Mouse (Mus musculus): ENCODE data around the gene Gse1.
A peak's percentile ranks its signal among the peaks of the same experiment; 100 is the strongest.

The Gse1 gene

DNA sequence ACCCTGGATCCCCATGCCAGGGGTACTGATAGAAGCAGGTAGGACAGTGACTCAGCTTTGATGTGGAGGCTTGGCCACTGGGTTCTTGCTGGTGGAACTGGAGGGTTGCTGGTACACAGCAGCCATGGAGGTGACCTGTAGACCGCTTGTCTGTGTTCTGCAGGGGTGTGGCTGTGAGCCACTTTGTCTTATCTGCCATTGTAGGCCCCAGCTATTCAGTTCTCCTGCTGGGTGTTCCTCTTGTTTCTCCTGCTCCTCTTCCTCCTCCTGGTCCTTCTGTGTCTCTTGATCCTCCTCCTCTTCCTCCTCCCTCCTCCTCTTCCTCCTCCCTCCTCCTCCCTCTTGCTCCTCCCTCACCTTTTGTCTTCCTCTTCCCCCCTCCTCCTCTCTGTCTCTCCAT is 296.9 kb downstream of the Gse1 start:
- no peak for DNase-seq

DNA sequence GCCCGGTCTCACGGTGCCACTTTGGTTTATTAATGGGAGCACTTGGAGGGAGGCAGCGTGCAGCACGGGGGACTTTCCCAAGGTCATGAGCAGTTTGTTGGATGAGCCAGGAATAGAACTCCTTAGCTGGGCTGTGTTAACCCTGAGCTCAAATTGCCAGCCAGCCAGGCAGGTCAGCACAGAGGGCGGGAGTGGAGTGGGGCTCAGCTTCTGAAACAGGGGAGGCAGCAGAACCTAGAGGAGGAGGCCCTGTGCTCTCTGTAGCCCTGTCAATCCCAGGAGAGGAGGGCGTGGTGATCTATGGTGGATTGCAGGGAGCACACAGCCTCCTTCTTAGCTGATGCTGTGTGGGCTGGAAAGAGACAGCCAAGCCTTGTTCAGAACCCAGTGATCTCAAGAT is 297.6 kb downstream of the Gse1 start:
- no peak for DNase-seq

DNA sequence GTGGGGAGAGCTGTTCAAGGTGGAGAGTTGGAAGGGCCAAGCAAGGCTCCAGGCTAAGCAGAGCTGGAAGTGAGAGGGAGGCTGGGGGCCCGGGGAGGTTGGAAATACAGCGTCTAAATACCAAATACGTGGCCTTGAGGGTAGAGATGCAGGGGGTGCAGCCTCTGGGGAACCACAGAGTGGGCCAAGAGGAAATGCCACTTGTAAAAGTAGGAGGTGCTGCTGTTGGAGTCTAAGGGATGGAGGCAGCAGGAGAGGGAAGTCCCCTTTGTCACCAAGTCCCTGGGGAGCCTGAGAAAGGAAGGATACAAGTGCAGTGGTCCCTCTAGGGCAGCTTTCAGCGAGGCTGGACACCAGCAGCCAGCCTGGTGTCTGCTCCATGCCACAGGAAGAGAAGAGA is 298.3 kb downstream of the Gse1 start:
- DNase-seq: no peak

DNA sequence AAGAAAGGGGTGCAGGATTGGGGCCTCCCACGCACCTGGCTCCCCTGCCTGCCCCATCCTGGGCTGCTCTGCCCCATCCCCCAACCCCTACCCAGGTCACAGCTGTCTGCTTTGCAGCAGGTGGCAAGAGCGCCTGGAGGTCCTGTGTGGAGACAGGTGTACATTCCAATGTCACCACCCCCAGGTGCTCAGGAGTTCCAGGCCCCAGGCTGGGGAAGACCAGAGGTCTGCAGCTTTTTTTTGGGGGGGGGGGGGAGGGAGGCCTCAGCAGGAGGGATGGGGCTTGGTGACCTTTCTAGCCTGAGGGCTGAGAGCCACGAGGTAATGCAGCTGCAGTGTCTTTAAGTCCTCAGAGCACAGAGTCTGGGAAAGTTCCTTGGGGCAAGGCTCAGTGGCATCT is 300.1 kb downstream of the Gse1 start:
- DNase-seq: no peak

DNA sequence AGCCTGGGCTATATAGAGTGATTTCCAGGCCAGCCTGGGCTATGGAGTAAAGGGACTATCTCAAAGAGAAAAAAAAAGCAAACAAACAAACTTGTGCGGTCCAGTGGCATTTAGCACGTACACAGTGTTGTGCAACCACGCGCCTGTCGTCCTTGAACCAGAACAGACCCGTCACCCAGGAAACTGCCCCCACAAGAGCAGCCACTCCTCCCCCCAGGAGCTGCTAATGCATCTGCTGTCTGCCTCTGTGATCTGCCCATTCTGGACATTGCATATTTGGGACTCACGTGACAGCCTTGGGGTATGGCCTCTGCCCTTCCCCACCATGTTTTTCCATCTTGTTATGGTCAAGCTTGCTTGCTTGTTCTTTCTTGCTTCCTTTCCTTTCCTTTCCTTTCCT is 301.0 kb downstream of the Gse1 start:
- no peak for DNase-seq

DNA sequence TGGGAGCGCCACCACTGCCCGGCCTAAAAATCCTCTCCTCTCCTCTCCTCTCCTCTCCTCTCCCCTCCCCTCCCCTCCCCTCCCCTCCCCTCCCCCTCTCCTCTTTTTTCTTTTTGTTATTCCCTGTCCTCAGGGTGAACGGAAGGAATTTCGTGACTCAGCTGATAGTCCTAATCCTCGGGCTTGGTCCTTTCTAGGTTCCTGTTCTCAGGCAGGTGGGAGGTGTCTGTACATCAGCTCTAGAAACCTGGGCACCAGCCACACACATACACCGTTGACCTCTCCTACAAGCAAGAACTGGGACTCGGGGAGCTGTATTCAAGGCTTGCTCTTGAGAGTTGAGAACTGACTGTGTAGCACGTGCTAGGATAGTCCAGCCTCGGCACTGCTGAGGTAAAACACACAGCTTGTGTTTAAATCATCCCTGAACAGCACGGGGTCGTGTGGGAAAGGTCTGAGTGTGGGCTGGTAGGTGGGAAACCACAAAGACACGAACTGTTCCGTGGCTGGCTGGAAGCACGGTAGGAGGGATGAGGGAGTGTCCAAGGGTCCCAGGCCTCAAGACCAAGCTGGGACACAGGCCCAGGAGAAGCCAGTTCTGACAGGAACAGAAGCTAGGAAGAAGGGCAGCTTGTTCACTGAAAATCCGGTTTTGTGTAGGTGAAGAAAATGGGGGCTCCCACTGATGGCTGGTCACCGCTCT is 302.8 kb downstream of the Gse1 start:
- DNase-seq: no peak

DNA sequence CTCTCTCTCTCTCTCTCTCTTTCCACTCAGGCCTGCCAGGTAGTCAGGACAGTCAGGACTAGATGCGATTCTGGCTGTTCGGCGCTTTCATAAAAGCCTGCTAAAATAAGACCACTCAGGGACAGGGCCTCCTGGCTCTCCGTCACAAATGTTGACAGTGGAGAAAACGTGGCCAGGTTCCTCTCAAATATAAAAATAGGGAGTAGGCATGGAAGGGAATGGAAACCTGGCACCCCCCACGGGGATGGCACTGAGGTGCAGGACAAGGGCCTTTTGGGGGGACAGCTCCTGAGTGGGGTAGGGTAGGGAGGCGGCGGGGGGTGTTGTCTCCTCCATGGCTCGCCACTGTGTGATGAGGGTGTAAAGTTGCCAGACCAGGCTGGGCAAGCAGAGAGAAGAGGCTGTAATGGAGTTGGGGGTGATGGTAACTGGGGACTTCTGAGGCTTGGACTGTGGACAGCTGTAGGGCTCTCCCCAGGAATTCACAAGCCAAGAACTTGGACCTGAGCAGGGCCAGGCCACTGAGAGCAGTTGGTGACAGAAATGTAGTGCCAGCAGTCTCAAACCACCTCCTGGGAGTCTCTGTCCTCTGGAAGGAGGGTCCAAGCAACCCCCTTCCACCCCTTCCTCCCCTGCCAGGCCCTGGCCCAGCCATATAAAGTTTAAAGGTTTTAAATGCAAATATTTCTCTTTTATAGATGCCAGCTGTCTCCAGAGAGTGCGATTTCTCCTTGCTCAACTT is 303.7 kb downstream of the Gse1 start:
- DNase-seq: no peak

DNA sequence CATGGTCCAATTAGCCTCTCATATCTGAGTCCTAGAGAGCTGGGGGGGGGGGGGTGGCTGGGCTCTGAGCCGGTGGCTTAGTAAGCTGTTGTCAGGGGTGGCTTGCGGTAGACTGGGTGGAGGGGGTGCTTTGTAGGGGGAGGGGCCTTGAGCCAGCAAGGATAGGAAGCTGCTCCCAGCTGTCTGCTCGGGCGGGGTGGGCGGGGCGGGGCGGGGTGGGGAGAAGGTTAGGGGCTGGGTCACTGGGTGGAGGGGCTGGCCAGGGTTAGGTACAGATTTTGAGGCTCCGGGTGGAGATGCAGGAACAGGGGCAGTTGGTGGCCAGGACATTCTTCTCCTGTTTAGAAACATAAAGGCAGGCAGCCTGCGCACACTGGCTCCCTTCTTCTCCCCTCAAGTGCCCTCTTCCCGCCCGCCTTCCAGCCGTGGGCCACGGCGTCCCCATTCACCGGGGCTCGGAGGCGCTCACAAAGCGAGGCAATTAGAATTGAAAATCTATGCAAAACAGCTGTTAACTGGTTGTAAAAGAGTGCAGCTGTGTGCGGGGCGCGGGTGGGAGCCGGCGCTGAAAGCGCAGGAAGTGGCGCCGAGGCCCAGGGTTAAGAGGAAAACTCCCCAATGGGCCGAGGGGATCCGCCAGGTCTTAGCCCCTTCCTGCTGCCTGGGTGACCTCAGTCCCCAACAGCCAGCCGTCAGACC is 304.4 kb downstream of the Gse1 start:
- peak; percentile 52 for DNase-seq

DNA sequence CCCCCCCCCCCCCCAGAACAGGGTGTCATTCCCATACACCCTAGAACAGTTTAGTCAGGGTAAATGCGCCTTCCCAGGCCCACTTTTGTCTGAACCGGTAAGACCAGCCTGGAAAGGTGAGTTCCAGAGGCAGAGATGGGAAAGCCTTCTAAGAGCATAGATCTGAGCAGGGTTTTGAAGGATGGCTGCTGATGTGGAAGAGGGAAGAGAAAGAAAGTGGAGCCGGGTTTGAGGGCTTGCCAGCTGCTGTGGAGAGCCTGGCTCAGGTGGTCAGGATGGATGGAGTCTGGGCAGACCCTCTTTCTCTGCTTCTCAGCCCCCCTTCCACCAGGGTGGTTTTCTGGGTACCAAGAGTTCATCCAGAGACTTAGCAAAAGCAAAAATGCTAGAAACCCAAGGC is 305.1 kb downstream of the Gse1 start:
- DNase-seq: no peak

DNA sequence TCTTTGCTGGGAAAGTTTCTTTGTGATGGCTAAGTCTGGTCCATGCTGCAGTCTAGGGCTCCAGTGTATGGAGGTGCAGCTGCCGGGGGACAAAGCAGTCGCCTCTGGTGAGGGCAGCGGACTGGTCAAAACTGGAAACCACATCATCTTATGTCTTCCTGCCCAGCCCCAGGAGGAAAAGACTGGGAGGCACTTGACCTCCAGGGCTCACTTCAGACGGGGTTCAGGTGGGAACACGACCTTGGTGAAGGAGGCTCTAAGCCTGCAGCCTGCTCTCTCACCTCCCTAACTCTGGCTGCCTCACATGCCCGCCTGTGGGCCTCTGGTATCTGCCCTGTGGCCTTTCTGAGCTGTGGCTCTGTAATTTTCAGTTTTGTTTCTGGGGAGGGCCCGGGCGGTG is 305.8 kb downstream of the Gse1 start:
- no peak for DNase-seq

DNA sequence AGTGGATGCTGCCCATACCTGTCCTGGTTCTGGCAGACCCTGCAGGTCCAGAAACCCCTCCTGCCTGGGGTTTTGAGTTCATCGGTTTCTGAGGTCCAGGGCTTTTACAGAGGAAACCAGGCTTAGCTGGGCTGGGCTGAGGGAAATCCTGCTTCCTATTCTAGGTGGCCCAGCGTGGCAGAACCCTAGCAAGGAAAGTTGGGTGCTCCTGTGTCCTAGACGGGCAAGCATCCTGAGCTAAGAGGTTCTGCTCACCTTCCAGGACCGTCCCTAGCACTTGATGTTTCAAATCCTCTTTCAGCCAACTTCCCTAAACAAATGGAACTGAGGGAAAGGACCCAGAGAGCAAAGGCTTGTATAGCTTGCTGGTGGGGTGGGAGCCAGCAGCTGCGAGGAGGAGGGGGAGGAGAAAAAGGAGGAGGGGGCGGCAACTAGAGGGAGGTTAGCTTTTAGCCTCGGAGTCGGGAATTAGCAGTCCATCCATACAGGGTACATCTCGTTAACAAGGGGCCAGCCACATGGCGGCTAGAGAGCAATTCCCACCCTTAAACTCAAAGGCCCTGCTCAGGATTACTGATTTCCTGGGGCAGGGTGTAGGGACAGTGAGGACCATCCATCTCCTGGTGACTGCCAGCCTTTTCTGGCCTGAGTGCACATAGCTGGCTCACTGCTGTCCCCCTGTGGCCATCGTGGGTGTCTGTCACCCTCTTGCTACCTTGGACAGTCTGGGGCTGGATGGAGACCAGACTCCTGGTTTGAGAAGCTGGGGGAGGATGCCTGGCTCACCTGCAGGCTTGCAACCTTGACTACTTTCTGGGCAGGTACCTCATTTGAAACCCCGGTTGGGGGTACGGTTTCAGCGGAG is 306.5 kb downstream of the Gse1 start:
- DNase-seq: peak; percentile 69

DNA sequence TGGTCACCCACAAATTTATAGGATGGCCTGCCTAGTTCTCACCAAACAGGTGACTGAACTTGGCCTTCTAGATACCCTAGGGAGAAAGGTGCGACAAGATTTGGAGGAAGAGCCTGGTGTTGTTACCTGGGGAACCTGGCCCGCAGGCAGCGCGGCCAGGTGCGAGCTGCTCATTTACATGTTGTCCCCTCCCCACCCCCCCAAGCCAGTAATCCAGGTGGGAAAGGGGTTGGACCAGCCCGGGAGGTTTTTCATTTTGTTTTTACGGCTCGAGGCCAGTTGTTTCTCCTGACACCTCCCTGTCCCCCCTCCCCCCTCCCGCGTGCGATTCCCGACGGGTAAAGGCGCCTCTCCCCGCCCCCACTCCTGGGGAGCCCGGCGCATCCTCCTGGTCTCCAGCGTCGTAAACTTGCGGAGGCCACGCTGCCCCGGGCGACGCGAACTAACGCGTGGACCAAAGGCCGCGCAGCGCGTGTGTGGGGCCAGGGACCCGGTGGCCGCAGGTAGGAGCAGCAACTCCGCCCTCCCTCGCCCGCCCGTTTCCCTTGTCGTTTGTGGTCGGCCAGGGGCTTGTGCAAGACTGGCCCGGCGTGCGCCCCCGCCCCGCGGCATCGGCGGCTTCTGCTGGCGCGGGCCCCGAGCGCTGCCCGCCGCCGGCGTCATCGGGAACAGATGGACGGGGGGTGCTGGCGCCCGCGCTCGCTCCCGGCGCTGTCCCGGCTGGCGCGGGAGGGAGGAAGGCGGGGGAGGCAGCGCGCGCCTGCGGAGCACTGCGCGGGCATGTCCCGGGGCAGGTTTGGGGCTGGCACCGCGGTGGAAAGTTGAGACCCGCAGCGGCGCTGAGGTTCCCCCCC is 307.4 kb downstream of the Gse1 start:
- peak; percentile 76 for DNase-seq

DNA sequence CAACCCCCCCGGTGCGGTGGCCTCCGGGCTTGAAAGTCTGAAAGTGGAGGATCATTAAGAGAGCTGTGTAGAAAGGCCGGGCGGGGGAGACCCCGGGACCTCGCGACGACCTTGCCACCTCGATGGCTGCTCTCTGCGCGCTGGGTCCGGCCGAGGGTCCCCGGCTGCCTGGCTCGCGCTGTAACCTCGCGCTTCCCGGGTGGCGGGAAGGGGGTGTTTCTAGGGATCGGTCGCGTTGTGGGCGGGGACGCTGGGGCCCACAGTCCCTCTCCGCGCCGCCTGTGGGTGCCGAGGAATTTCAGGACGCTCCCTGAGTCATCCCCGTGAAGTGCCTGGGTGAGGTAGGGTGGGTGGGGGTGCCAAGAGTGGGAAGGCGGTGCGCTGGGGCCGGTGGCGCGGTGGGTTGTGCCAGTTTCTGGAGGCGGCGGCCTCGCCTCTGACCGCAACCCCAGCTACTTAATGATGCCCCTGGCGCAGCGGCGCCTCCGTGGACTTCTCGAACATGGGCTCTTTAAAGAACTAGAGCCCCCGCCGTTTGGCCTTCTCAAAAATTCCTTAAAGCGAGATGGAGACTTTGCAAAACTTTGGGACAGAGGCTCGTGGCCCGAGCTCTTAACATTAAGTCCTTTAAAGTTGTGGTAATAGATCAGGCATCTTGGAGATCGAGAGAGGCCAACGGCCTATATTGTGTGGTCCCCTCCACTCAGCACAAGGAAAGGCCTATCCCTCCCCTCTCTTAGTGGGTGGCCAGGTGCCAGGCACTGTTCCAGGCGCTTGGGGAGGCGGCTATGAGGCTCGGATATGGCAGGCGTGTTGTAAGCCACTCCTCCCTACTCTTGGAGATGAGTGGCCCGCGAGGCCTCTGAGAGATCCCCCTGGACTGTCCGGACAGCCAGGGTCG is 308.3 kb downstream of the Gse1 start:
- no peak for DNase-seq

DNA sequence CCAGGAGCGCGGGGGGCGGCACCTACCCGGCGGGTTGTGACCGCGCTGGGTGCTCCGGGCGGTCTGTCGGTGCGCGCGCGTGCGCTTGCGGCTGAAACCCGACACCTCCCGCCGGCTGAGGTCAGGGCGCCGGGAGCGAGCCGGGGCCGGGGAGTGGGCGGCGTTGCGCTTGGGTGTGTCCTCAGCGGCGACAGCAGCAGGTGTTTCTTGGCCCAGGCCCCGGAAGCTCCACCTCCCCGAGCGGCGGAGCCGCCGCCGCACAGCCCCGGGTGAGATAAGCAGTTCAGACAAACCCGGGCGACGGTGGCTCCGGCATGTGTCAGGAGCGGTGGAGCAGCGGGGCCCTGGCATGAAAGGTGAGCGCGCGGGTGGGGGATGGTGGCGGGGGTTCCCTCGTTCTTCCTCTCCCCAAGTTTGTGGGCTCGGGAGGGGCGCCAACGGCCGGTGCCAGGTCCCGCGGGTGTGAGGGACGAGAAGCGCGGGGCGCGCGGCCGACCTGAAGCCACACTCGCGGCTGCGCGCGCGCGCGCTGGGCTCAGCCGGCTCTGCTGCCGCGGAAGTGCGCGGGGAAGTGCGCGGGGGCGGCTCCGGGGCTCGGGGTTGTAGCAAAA is 309.1 kb downstream of the Gse1 start:
- peak; percentile 65 for DNase-seq

DNA sequence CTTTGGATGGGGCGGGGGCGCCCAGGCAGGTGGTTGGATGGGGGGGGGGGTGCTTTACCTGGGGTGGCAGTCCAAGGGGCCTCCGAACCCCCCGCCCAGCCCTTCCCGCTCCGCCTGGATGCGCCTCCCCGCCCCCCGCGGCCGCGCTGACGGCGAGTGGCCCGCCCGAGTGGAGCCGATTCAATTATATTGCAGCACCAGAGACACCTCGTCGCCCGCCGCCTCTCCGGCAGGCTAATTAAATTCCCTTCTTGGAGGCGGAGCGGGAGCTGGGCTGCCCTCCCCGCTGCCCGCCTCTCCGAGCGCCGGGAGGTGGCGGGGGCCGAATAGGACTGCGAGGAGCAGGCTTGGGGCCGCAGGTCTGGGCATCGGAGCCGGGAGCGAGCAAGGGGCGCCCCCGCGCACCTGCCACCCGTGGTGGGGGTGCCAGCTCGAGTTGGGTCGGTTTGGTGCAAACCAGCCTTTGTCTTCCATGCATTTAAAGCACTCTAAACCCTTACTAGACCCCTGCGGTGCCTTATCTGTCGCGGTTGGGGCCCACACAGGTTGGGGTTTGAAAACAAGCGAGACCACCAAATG is 309.7 kb downstream of the Gse1 start:
- peak; percentile 65 for DNase-seq

DNA sequence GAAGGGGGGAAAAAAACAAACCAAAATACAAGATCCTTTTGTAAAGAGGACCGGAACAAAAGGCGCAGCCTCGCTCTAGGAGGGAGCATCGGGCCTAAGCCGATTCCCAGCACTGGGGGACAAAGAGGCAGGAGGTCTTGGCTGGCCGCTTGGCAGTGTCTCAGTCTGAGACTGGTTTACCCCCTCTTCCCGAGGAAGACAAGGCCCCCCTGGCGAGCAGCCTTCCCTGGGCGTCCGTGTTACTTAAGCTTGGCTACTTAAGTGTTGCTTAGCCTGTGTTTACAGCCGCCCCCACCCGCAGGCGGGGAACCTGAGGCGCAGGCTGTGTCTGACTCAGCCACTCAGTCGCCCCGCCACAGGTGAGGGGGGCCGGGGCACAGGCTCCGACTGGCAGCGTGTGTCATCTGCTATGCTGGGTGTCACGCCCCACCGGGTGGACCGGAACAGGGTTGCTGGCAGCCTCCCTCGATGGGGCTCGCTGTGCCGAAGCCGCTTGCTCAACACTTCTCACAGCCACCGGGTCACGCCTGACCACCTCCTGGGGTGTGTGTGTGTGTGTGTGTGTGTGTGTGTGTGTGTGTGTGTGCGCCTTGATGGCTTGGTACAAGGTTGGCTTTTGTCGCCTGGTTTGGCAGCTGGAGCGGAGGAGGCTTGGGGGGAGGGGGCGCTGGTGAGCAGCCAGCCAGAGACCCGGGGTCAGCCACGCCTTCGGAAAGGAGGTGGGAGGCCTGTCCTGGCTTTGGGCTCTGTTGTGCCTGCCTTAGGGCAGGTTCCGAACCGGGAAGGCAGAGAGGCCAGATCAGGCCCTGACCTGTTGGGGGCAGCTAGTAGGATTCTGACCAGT is 310.4 kb downstream of the Gse1 start:
- peak; percentile 62 for DNase-seq

DNA sequence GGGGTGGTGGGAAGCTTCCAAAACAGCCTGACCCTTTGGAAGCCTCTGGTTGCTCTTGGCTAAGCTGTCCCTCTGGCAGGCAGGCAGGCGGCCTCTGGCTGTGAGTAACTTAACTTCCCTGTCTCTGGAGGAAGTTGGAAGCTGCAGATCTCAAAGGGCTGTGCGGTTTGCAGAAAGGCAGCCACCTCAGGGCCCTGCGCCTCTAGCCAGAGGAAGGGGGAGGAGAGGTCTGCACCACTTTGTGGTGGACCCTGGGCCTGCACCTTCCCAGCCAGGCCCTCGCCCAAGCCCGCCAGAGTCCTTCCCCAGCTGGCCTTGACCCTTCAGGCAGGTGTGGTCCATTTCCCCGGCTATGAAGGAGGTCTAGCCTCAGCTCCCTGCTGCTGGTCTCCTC is 311.1 kb downstream of the Gse1 start:
- DNase-seq: no peak

DNA sequence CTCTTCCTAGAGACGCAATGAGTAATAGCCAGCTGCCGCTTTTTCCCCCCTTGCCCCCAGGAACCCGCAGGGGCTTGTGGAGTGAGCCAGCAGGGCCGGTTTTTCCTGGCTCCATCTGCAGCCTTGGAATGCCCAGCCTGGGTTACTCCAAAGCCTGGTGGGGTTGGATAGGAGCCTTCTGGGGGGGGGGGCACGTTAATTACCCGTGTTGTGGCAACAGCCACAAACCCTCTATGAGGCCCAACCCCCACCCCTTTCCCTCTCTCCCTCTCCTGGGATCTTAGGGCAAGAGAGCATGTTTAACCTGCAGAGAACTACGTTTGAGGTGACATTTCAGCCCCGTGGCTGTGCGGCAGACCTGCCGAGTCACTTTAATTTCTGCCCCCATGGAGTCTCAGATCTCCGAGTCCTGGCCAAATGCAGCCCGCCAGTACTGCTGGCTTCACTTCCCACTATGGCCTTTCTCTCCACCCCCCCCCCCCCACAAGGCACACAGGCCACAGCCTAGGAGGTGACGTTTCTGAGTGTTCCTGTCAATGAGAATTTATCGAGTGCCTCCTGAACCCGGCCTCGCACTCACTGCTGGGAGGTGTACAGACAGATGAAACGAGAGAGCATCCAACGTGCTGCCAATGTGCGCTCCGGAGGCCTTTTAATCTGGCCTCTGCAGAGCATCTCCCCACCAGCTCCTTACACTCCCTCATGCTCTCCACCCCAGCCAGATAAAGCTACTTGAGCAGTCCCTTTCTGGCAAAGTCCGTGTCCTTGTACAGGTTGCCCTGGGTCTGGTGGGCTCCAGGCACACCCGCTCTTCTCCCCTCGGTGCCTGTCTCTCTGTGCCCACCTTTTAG is 311.7 kb downstream of the Gse1 start:
- no peak for DNase-seq

All from right cerebral cortex, postnatal 14 days (tissue).